Mouse (Mus musculus) hindlimb bud, embryonic 11.5 days (tissue): ENCODE measurements at regions not wholly inside any gene's neighbourhood (a gene's known extent, or its start where the extent isn't known, plus 50 kb on each side); places are given as distances from the start of the nearest gene placed in this dataset.

Experiments
- DNase-seq: peaks from one replicate; pipeline ENCODE4 v3.0.0-alpha.2; 2012; ENCODE audit warnings: low read depth, low spot score; ENCODE audit errors: extremely low spot score

DNA sequence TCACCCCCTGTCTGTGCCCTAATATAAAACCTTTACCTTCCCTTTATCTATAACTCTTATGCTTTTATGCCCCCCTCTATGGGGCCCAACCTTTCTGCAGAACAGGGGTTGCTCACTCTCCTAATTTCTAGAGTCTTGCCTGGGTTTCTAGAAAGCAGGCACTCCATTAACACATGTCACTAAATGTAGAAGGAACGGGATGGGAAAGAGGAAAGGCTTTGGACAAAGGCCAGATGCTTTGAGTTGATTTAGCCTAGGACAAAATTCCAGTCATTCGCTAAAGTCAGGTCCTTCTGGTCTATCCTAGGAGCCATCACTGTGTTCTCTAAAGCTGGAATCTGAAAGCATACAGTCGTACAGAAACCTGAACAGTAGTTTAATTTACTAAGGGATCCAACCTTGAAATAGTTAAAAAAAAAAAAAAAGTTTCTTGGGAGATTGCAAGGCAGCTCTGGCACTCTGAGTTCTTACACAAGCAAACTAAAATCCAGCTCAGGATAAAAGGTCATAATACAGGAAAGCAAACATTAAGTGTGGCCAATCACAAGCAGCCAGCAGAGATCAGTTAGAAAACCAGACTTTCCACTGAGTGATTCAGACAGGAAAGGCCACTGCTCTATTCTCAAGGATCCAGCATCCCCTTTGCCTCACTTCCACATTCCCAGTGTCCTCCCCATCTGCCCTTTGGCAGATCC lies 109.5 kb downstream of the Ccdc71l start:
- DNase-seq, result no peak

DNA sequence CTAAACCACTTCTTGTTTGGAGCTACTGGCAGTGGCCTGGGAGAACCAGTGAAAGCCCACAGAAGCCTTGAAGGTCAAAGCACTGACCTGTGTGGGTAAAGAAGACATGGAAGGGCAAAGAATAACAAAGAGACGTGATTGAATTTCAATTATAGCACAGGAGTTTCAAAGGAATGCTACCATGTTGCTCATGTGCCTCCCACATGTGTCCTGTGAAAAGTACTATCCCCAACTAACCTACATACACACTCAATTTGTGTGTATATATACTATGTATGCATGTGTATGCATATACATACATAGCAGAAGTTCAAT lies 110.0 kb downstream of the Ccdc71l start:
- no peak for DNase-seq

DNA sequence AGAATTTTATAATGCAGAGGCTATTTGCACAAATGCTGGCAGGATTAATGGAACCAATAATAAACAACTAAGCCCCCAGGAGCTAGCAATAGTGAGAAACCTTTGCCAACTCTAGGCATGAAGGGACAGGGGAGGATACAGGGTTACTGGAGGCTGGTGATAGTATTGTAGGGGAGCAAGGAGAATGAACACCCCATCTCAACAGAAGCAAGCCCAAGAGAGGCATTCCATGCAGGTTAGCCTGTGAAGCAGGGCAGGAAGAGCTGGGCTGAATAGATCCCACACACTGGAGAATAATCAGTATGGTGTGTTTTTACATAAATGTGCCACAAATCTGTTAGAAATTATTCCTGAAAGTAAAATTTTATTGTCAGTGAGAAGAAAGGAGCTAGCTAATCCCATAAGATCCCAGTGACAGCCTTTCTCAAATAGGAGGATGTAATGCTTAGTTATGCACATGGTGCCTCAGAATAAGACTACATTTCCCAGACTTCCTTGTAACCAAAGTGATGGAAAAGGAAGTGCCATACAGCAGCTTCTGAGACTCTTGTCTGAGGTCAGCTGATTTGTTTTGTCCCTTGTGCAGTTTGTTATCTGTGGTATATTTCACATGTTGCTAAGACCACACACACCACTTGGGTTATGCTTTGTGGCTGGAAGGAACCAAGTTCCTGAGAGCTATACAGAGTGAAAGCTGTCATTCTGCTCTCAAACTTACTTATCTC lies 111.1 kb downstream of the Ccdc71l start:
- DNase-seq, result no peak

DNA sequence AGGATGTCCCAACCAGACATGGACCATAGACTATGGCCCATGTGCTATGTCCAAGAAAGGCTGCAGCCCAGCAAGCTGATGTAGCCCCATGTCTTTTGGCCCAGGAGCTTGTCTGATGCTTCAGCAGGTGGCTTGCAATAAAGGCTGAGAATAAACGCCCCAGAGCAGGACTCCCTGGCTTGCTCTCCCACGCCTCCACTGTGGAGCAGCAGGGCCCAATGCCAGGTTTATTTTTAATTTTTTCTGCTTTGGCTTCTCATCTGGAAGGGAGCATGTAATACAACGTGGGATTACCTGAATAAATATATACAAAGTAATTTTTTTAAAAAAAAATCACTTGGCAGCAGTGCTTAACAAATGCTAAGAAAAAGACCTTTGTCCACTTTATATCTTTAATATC lies 125.7 kb downstream of the Ccdc71l start:
- DNase-seq, result no peak

DNA sequence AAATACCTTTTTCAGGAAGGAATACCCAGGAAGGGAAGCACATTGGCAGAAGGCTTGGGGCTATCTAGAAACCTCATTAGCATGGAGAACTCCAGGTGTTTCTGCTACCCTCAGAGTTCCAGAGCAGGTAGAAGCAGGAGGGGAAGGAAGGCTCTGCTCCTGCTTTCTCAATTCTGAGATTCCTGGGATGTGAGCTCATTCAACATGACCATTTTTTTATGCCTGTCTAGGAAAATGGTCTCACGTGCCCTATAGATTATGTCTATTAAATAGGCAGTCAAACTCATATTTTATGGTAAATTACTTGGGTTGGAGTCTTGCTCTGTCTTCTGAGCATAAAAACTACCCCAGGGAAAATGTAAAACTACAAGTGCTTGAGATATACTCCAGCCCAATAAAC lies 130.2 kb downstream of the Ccdc71l start:
- DNase-seq, result no peak

DNA sequence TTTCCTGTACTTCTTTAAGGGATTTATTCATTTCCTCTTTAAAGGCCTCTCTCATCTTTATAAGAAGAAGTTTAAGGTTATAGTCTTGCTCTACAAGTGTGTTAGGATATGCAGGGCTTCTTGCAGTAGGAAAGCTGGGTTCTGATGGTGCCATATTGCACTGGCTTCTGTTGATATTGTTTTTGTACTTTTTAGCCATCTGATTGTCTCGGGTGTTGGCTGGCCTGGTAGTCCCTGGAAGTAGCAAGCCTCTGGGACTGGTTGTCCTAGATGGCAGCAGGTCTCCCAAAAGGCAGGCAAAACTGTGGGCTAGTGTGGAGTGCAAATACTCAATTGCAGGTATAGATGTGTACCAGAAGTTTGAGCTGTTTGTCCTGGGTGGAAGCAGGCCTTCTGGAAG lies 147.1 kb downstream of the Ccdc71l start:
- DNase-seq, result no peak

DNA sequence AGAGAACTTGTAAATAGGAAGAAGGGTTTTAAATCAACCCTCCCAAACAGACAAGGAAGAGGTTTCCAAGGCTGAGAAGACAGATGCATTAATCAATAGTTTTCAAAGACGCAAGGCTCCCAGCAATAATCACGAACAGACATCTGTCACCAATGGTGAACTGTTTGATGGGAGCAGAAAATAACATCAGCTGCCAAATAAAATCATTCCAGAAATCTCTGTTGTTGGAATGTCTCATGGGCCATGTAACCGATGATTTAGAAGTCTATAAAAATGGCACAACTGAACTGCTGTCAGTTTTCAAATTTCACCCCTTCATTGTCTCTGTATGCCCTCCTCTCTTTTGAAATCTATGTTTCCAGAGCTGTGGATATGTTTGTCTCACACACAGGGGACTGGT lies 152.7 kb downstream of the Ccdc71l start:
- DNase-seq, result no peak

DNA sequence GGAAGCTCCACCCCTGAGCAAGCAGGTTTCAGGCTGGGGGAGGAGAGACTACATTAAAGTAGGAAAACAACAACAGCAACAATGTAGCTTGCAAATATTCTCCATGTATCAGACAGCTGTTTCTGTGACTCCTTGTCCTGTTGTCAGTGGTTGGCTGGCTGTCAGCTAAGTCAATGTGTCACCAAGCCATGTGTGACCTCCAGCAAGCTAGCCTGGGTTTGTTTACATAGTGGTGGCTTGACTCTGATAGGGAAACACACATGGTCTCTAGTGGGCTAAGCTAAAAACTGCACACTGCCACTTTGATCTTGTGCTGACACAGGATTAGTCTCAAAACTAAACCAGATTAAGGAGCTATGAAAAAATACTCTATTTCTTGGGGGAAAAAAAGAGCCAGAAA lies 155.1 kb downstream of the Ccdc71l start:
- DNase-seq, result no peak

DNA sequence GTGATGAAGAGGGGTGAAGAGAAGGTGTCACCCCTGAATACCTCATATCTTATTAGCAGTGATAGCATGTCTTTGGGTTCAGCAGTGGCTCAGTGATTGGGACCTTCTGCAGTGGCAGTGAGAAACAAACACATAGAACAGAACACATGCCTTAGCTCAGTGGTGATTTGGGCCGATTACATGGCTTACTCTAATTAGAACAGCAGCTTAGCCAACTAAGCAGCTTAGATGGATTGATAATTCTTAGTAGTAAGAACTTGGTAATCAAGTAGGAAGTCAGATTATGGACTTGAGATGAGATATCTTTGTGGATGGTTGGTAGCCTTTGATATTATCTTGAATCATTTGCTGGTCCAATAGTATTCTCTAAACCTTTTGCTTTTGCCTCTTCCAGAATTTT lies 167.0 kb downstream of the Ccdc71l start:
- DNase-seq, result no peak

DNA sequence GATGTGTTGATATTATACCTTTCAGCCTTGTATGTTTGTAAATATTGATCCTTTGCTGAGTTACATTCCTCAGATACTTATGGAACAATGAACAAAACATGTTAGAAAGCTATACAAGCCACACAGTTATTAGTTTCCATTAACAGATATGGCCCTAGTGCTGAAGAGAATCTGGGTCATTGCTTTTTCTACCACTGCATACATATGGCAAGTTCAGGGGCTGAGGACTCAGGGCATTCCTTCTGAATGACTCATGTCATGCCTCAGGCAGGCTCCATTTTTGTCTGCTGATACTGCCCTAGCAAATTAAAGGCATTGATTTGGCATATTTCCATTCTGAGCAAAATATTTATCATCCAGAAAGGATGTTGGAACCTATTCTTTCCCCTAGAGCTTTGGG lies 167.9 kb downstream of the Ccdc71l start:
- no peak for DNase-seq

DNA sequence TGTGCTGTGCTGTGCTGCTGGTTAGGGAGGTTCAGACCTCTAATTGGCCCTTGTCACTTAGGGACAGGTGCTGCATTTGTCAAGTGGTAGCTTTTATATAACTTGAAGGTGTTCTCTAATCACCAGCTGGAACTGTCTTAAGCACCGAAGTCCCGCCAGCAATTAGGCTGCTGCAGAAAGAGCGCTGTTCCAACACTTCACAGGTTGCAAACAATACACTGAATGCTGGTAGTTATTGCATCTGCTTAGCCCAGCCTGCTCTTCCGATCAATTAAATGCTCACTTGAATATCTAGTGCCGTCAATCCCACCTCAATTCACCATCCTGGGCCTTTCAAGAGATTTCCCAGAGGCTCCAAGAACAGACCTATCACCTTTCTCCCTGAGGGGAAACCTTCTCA lies 175.3 kb downstream of the Ccdc71l start:
- DNase-seq, result no peak

DNA sequence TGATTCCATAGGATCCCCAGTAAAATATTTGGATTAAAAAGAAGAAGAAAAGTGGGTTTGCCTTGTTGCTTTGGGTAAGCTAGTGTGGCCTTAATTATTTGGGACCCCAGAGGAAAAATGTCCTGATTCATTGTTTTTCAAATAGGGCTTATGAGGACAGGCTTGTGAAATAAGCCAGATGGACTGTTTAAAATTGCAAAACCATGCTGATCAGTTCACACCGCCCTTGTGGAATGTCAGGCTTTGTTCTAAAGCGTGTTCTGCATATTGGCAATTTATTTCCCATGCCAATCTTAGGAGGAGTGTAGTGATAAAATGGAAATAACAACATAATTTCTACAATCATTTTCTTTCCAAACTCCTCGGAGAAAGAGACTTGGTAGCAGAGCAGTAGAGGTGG lies 189.3 kb downstream of the Ccdc71l start:
- DNase-seq, result no peak

DNA sequence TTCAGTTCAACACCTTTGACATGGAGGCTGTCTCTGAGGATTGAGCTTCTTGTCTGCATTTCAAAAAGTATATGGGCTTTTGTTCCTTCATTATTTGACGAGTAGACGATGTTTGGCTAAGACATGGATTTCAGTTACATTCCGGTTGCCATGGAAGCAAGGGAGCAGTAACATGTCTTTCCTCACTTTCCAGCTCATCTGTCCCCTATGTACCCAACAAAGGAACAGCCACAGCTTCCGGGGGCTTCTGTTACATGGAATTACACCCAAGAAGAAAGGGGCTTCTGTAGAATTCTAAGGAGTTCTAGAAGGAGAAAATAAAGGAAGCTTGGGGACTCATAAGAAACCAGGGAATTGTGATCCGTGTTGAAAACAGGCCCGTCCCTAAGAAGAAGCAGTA lies 202.8 kb downstream of the Ccdc71l start:
- DNase-seq, result no peak

DNA sequence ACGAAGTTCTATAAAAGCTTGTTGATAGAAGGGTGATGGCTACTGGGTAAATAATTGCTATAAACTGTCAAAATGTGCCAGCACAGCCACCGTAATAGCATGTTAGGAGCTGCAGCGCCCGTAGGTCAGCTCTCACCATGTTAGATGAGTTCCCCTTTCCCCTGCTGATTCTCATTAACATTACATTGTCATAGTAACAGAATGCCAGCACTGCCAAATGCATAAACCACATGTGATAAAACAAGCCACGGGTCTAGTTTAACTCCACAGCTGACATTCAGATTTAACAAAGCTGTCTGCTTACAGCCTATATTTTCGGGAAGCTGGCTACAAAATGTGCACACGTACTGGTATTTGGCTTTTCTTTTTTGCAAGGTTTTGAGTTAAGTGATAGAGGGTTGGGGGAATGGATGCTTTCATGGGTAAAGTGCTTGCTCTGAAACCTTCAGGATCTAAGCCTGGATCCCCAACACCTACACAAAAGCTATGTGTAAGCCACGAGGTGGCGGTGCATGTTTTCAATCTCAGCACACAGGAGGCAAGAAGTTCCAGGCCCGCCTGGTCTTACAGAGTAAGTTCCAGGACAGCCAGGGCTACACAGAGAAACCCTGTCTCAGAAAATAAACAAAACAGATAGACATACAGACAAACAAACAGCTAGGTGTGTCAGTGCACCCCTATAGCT lies 217.1 kb upstream of the Nampt start:
- no peak for DNase-seq

DNA sequence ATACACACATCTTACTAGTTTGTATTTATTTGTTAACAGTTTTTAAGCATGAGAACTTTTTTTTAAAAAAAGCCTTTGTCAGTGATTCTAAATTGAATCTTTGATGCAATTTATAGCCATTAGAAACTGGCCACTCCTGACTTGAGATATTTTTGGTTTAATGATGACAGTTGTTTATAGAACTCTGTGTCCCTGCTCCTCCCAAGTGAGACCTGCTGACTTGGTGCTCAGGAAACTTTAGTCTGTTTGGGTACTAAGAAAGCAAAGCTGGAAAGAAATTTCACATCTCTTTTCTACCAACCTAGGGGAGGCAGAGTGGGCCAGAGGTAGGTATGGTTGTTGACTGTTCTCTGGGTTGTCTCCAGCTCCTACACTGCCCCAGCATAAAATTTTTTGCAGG lies 214.0 kb upstream of the Nampt start:
- DNase-seq, result no peak

DNA sequence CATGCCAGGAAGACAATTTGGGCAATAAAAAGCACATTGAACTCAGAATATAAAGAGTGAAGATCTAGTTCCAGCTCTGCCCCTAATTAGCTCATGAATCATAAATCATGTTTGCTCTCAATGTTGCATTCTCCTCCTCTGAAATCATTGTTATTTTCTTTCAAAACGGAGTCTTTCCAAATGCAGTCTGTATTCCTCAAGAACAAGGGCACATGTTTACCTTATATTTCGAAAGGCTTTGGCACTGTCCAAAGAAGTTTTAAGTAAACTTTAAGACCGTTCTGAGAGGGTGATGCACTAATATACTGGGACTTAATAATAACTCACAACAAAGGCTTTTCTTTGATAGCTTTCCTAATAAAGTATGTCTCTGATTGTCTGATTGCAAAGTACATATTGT lies 204.3 kb upstream of the Nampt start:
- DNase-seq, result no peak

DNA sequence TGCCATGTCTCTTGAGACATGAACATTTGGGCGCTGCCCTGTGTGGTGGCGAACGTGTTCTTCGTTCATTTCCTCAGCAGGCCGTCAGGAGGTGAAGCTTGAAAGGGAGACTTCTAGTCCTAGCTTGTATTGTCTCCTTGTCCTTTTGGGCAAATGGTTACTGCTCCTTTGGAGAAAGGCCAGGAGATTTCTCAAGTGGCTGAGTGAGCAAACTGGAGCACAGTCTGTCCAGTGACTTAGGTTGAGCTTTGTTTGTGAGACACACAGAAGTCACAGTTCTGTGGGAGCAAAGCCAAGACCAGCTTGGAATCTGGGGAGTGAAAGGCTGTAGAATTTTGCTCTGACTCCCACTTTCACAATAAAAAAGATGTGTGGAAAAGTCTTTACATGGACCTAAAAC lies 203.3 kb upstream of the Nampt start:
- no peak for DNase-seq

DNA sequence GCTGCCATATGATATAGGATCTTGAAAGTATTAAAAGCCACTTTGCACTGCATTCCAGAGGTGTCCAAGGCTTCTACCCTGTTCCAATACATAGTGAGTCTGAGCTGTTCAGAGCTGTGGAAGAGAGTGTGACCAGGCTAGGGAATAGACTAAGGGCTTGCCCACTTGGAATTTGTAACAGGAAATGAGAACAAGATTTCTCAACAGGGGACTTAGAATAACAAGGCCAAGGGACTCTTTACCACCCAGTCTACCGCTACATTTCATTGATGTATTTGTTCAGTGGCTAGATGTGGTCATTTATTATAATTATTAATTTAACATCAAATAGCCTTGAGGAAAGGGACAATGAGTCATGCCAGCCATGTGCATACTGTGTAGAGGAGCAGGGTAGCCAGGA lies 202.3 kb upstream of the Nampt start:
- DNase-seq, result no peak

DNA sequence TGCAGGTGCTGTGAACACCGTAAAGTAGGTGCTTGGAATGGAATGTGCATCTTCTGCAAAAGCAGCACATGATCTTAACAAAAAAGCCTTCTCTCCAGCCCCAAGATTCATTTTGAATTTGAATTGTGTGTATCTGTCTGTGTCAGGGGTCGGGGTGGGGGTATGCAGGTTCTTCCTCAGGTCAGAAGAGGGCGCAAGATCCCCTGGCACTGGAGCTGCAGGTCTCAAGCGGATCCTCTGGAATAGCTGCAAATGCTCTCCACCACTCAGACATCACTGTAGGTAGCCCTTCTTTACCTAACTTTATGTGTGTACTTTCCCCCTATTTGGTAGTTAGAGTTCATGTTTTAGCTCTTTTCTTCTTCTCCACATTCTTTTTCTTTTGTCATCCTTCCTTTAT lies 199.5 kb upstream of the Nampt start:
- DNase-seq, result no peak

DNA sequence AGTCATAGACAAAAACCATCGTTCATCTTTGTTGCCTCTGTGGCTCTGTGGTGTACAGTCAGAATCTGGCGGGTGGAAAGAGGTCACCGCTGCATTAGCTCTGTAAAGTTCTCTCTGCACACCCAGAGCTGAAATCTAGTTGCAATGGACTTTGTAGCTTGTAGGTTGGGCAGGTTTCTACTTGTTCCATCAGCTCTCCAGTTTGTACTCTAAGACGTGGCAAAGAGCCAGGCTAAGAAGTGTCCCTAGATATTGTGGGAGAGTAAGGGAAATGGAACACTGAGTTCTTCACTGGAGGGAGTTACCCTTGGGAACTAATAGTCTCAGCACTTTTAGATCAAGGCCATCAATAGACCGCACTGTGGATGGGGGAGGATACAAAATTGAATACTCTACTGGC lies 197.6 kb upstream of the Nampt start:
- DNase-seq, result no peak

DNA sequence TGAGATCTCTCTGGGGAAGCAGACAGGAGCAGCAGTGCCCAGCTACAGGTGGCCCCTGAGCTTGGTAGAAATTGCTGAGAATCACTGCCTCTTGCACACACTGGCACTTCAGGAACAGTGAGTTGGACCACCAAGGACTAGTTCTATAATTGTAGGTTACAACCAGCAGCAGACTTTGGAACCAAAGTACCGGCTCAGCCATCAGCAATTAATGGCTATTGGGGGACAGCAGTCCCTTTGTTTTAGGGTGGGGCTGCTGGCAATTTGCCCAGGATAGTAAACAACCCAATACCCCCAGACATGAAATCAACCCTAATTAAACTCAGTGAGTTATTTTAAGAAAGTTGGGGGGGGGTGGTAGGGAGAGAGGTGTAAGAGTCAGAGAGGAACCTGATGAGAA lies 190.8 kb upstream of the Nampt start:
- DNase-seq, result no peak

DNA sequence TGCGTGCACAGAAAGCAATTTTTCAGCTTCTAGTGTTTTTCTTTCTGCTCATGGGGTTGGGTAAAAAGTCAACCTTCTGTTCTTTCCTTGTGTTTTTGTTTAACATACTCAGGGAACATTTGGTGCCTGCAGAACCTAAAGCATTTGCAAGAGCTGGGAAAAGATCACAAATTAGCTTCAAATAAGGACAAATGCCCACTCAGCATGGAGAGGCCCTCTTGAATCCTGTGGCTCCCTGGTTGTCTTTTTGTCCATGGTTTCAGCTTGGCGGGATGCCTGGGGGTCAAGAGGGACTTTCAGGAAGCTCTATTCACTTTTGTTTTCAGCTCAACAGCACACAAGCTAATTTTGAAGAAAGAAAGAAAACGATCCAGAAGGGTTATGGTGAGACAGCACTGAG lies 186.4 kb upstream of the Nampt start:
- DNase-seq, result no peak

DNA sequence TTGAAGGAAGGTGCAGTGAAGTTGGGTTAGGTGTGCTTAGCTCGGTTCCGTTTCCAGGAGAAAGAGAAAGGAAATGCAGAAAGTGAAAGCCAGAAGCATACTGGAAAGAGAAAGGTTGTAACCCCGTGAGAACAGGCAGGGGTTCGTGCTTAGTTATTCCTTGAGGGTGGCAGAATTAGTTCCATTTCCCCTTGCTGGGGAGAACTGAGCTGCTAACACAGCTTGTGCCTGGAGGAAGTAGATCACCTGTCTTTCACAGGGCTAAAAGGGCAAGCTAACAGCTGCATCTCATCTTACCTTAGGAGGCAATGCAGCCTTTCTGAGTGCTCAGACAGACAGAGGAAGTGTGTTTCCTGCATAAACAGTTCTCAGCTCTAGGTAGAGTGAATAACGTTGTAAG lies 184.3 kb upstream of the Nampt start:
- no peak for DNase-seq
